Mouse (Mus musculus) MEL (cell line): ENCODE data around the gene Sdr39u1. TPM values are rescaled to one million over a fixed set of nuclear protein-coding genes. Genes with fewer than 3 reads are reported as not detected.

Source experiments
- DNase-seq: peaks from one replicate; pipeline ENCODE4 v3.0.0; 2011; ENCODE audit warnings: low read depth, low spot score
- H3K27ac ChIP-seq: 2 replicates; pipeline ENCODE4 v1.5.1; 2012; ENCODE audit warnings: low read depth, mild to moderate bottlenecking, control low read depth, low read length, moderate library complexity; ENCODE audit not compliant: control insufficient read depth
- H3K27me3 ChIP-seq, 2 experiments: fragments of 150-350 bp in 1 of 2; sonication (generic) in 1 of 2; 2 replicates each; pipeline ENCODE4 v1.6.1; 2012; ENCODE audit warnings: low read length in 2 of 2, mild to moderate bottlenecking in 2 of 2, improper control_type of control experiment in 1 of 2, moderate library complexity in 1 of 2; ENCODE audit not compliant: insufficient read depth in 2 of 2, control insufficient read depth in 1 of 2
- H3K36me3 ChIP-seq, 2 experiments: 2 replicates each; pipeline ENCODE4 v1.6.1; 2012 to 2014; ENCODE audit warnings: low read length in 2 of 2, improper control_type of control experiment in 1 of 2, inconsistent platforms in 1 of 2, mild to moderate bottlenecking in 1 of 2; ENCODE audit not compliant: insufficient read depth in 2 of 2, control insufficient read depth in 1 of 2
- H3K4me1 ChIP-seq, 2 experiments: fragments of 150-350 bp in 1 of 2; sonication (generic) in 1 of 2; 2 replicates each; pipeline ENCODE4 v1.6.1; 2012; ENCODE audit warnings: low read length in 2 of 2, improper control_type of control experiment in 1 of 2, mild to moderate bottlenecking in 1 of 2; ENCODE audit not compliant: insufficient read depth in 2 of 2, control insufficient read depth in 1 of 2
- H3K4me3 ChIP-seq, 2 experiments: fragments of 150-350 bp in 1 of 2; sonication (generic) in 1 of 2; 2 replicates each; pipeline ENCODE4 v1.5.1; 2012; ENCODE audit warnings: low read depth in 2 of 2, low read length in 2 of 2, mild to moderate bottlenecking in 2 of 2, moderate library complexity in 2 of 2, control low read depth in 1 of 2, improper control_type of control experiment in 1 of 2; ENCODE audit not compliant: control insufficient read depth in 1 of 2, insufficient read depth in 1 of 2
- H3K79me2 ChIP-seq: 2 replicates; pipeline ENCODE4 v1.6.1; 2012; ENCODE audit warnings: mild to moderate bottlenecking, low read length, moderate library complexity; ENCODE audit not compliant: control insufficient read depth, poor library complexity, insufficient read depth
- H3K9ac ChIP-seq: 2 replicates; pipeline ENCODE4 v1.6.1; 2012; ENCODE audit warnings: low read depth, mild to moderate bottlenecking, control low read depth, low read length, moderate library complexity; ENCODE audit not compliant: control insufficient read depth, poor library complexity, severe bottlenecking
- H3K9me3 ChIP-seq: fragments of 150-350 bp; sonication (generic); replicated peaks from 2 replicates; pipeline ENCODE4 v1.6.1; 2012; ENCODE audit warnings: mild to moderate bottlenecking, low read length, improper control_type of control experiment, moderate library complexity; ENCODE audit not compliant: insufficient read depth
- BHLHE40 ChIP-seq: IDR thresholded peaks from 2 replicates; pipeline ENCODE4 v1.6.1; 2012; ENCODE audit warnings: low read depth, mild to moderate bottlenecking, inconsistent platforms, low read length, improper control_type of control experiment, borderline replicate concordance
- CHD1 ChIP-seq: IDR thresholded peaks from 2 replicates; pipeline ENCODE4 v1.6.1; 2012; ENCODE audit warnings: low read depth, mild to moderate bottlenecking, inconsistent platforms, low read length, improper control_type of control experiment
- CHD2 ChIP-seq: IDR thresholded peaks from 2 replicates; pipeline ENCODE4 v1.6.1; 2011; ENCODE audit warnings: low read length, improper control_type of control experiment
- CTCF ChIP-seq, 3 experiments: IDR thresholded peaks in 2 of 3; conservative IDR thresholded peaks in 1 of 3; 2 replicates each; pipeline ENCODE4 v1.5.1; 2011 to 2012; ENCODE audit warnings: low read length in 3 of 3, low read depth in 2 of 3, mild to moderate bottlenecking in 2 of 3, improper control_type of control experiment in 1 of 3, inconsistent platforms in 1 of 3, mixed read lengths in 1 of 3, moderate library complexity in 1 of 3; ENCODE audit not compliant: control insufficient read depth in 1 of 3, insufficient read depth in 1 of 3, poor library complexity in 1 of 3, severe bottlenecking in 1 of 3
- E2F4 ChIP-seq: IDR thresholded peaks from 2 replicates; pipeline ENCODE4 v1.6.1; 2011; ENCODE audit warnings: low read depth, low read length, improper control_type of control experiment, borderline replicate concordance
- ELF1 ChIP-seq: IDR thresholded peaks from 2 replicates; pipeline ENCODE4 v1.6.1; 2014; ENCODE audit warnings: low read depth, mild to moderate bottlenecking, inconsistent platforms, low read length, improper control_type of control experiment, moderate library complexity
- EP300 ChIP-seq, 2 experiments: IDR thresholded peaks; 2 replicates each; pipeline ENCODE4 v1.6.1; 2011; ENCODE audit warnings: improper control_type of control experiment in 2 of 2, low read length in 2 of 2, low read depth in 1 of 2, mild to moderate bottlenecking in 1 of 2
- ETS1 ChIP-seq: IDR thresholded peaks from 2 replicates; pipeline ENCODE4 v1.6.1; 2012; ENCODE audit warnings: low read depth, mild to moderate bottlenecking, inconsistent platforms, low read length, improper control_type of control experiment, moderate library complexity
- GABPA ChIP-seq: IDR thresholded peaks from 2 replicates; pipeline ENCODE4 v1.6.1; 2012; ENCODE audit warnings: low read depth, mild to moderate bottlenecking, inconsistent platforms, low read length, improper control_type of control experiment, moderate library complexity
- GATA1 ChIP-seq: IDR thresholded peaks from 2 replicates; pipeline ENCODE4 v1.6.1; 2011; ENCODE audit warnings: low read depth, low read length, improper control_type of control experiment
- HCFC1 ChIP-seq: IDR thresholded peaks from 2 replicates; pipeline ENCODE4 v1.6.1; 2012; ENCODE audit warnings: low read depth, mild to moderate bottlenecking, inconsistent platforms, low read length, improper control_type of control experiment, moderate library complexity
- JUND ChIP-seq: IDR thresholded peaks from 2 replicates; pipeline ENCODE4 v1.6.1; 2011; ENCODE audit warnings: low read depth, mild to moderate bottlenecking, improper control_type of control experiment, low read length
- MAFK ChIP-seq: IDR thresholded peaks from 2 replicates; pipeline ENCODE4 v1.6.1; 2011; ENCODE audit warnings: low read depth, mild to moderate bottlenecking, low read length, improper control_type of control experiment, borderline replicate concordance
- MAX ChIP-seq: IDR thresholded peaks from 2 replicates; pipeline ENCODE4 v1.6.1; 2011; ENCODE audit warnings: low read length, improper control_type of control experiment
- MAZ ChIP-seq: IDR thresholded peaks from 2 replicates; pipeline ENCODE4 v1.6.1; 2012; ENCODE audit warnings: low read depth, mild to moderate bottlenecking, inconsistent platforms, low read length, improper control_type of control experiment
- MEF2A ChIP-seq: IDR thresholded peaks from 2 replicates; pipeline ENCODE4 v1.6.1; 2014; ENCODE audit warnings: low read depth, mild to moderate bottlenecking, inconsistent platforms, low read length, improper control_type of control experiment; ENCODE audit not compliant: poor library complexity, insufficient replicate concordance, severe bottlenecking; ENCODE audit errors: extremely low read depth
- NELFE ChIP-seq: IDR thresholded peaks from 2 replicates; pipeline ENCODE4 v1.6.1; 2011; ENCODE audit warnings: low read depth, low read length, improper control_type of control experiment
- POLR2A ChIP-seq, 2 experiments: IDR thresholded peaks; 2 replicates each; pipeline ENCODE4 v1.6.1; 2011 to 2012; ENCODE audit warnings: low read length in 2 of 2, mild to moderate bottlenecking in 2 of 2, control low read depth in 1 of 2, improper control_type of control experiment in 1 of 2, low read depth in 1 of 2, moderate library complexity in 1 of 2; ENCODE audit not compliant: control insufficient read depth in 1 of 2, insufficient read depth in 1 of 2, poor library complexity in 1 of 2
- POLR2AphosphoS5 ChIP-seq: IDR thresholded peaks from 2 replicates; pipeline ENCODE4 v1.6.1; 2012; ENCODE audit warnings: low read depth, borderline replicate concordance, mild to moderate bottlenecking, inconsistent platforms, low read length, moderate library complexity, mixed read lengths
- RAD21 ChIP-seq: IDR thresholded peaks from 2 replicates; pipeline ENCODE4 v1.6.1; 2011; ENCODE audit warnings: mild to moderate bottlenecking, low read depth, low read length, improper control_type of control experiment
- RCOR1 ChIP-seq: IDR thresholded peaks from 2 replicates; pipeline ENCODE4 v1.6.1; 2012; ENCODE audit warnings: low read depth, mild to moderate bottlenecking, inconsistent platforms, low read length, improper control_type of control experiment
- SMC3 ChIP-seq: IDR thresholded peaks from 2 replicates; pipeline ENCODE4 v1.6.1; 2011; ENCODE audit warnings: low read depth, low read length, improper control_type of control experiment
- TAL1 ChIP-seq: IDR thresholded peaks from 2 replicates; pipeline ENCODE4 v1.6.1; 2012; ENCODE audit warnings: mild to moderate bottlenecking, inconsistent platforms, low read length, moderate library complexity, mixed read lengths
- TBP ChIP-seq: IDR thresholded peaks from 2 replicates; pipeline ENCODE4 v1.8.0; 2011; ENCODE audit warnings: low read depth, low read length, improper control_type of control experiment
- UBTF ChIP-seq: IDR thresholded peaks from 2 replicates; pipeline ENCODE4 v1.6.1; 2012; ENCODE audit warnings: low read depth, mild to moderate bottlenecking, inconsistent platforms, low read length, improper control_type of control experiment, moderate library complexity, borderline replicate concordance; ENCODE audit not compliant: insufficient read depth
- USF1 ChIP-seq: IDR thresholded peaks from 2 replicates; pipeline ENCODE4 v1.6.1; 2014; ENCODE audit warnings: low read depth, mild to moderate bottlenecking, inconsistent platforms, low read length, improper control_type of control experiment, moderate library complexity
- USF2 ChIP-seq, 2 experiments: IDR thresholded peaks; 2 replicates each; pipeline ENCODE4 v1.6.1; 2011 to 2012; ENCODE audit warnings: improper control_type of control experiment in 2 of 2, low read length in 2 of 2, borderline replicate concordance in 1 of 2, inconsistent platforms in 1 of 2, low read depth in 1 of 2, mild to moderate bottlenecking in 1 of 2; ENCODE audit not compliant: insufficient read depth in 1 of 2
- ZKSCAN1 ChIP-seq: IDR thresholded peaks from 2 replicates; pipeline ENCODE4 v1.6.1; 2012; ENCODE audit warnings: low read depth, mild to moderate bottlenecking, inconsistent platforms, low read length, improper control_type of control experiment, moderate library complexity
- ZMIZ1 ChIP-seq: IDR thresholded peaks from 2 replicates; pipeline ENCODE4 v1.6.1; 2012; ENCODE audit warnings: low read depth, mild to moderate bottlenecking, inconsistent platforms, low read length, improper control_type of control experiment, moderate library complexity
- ZNF384 ChIP-seq: IDR thresholded peaks from 2 replicates; pipeline ENCODE4 v1.6.1; 2012; ENCODE audit warnings: low read depth, mild to moderate bottlenecking, inconsistent platforms, low read length, improper control_type of control experiment
- polyA plus RNA-seq, 2 experiments: library from polyadenylated mRNA; stranded (reverse) in 1 of 2; unstranded in 1 of 2; fragments of >175 nt in 1 of 2; fragments of >200 nt in 1 of 2; gene quantifications; 2 replicates each; pipeline versions ENCODE4 v1.2.1 to v1.2.4; 2012; ENCODE audit warnings: low replicate concordance in 2 of 2, low read depth in 1 of 2; ENCODE audit not compliant: insufficient read length in 2 of 2, insufficient read depth in 1 of 2, missing spikeins in 1 of 2
- total RNA-seq: library from RNA; depleted of rRNA; stranded (reverse); fragments of 300-350 nt; gene quantifications from 2 replicates; pipeline ENCODE4 v1.2.3, GENCODE M21; 2012

Gene Sdr39u1
- total and polyA plus RNA-seq, 3 experiments: 1.1 to 2.3 TPM; not detected in 1

GRCm38 (mm10) chr14:55922475-55923232, 22.6 kb upstream of the Sdr39u1 start (continued):
- TF ChIP-seq GABPA (no peak), JUND (peak; percentile 92; the same call in 1 of the 2 replicates), MAFK (peak; percentile 7; the same call in 1 of the 2 replicates), TAL1 (peak; percentile 68), ZNF384 (peak; percentile 95)

GRCm38 (mm10) chr14:55918240-55919082, 18.4 kb upstream of the Sdr39u1 start:
- no peak overlapping the region for H3K4me3 ChIP-seq
- H3K4me1 ChIP-seq: peaks cover 5 to 12% of the 10 kb centered on the region in 2 experiments; a peak in 3 of 4 replicates
- TF ChIP-seq UBTF (no peak), E2F4 (no peak), SMC3 (peak; percentile 90), ZKSCAN1 (no peak), MAFK (no peak), BHLHE40 (peak; percentile 30; the same call in 1 of the 2 replicates), MAZ (no peak), EP300 (IDR thresholded peaks at IDR 0.05; ENCODE audit: low read depth in 1 of 2, low read length in 2 of 2) (no peak), CHD1 (no peak), HCFC1 (peak; percentile 33; the same call in 1 of the 2 replicates), TAL1 (no peak), CHD2 (no peak), NELFE (no peak), ETS1 (no peak), ZMIZ1 (no peak), CTCF (IDR thresholded peaks at IDR 0.05 in 2 of 3, conservative IDR thresholded peaks at IDR 0.05 in 1 of 3; ENCODE audit: control insufficient read depth in 1 of 3, insufficient read depth in 1 of 3, low read depth in 2 of 3, low read length in 3 of 3, poor library complexity in 1 of 3, severe bottlenecking in 1 of 3) (peak; percentile 59 to 98 (median 91)), MEF2A (no peak), ZNF384 (no peak), POLR2A (IDR thresholded peaks at IDR 0.05; ENCODE audit: control insufficient read depth in 1 of 2, insufficient read depth in 1 of 2, low read depth in 1 of 2, low read length in 2 of 2, poor library complexity in 1 of 2) (no peak), JUND (no peak; the same call in 1 of the 2 replicates), TBP (0 out of 2 replicates have a peak, but pooled peaks have one; percentile 25), GATA1 (no peak), MAX (0 out of 2 replicates have a peak, but pooled peaks have one; percentile 27), RCOR1 (no peak), ELF1 (no peak), USF2 (IDR thresholded peaks at IDR 0.05; ENCODE audit: borderline replicate concordance in 1 of 2, insufficient read depth in 1 of 2, low read depth in 1 of 2, low read length in 2 of 2) (no peak), RAD21 (peak; percentile 98), POLR2AphosphoS5 (no peak), USF1 (no peak)

More at GRCm38 (mm10) chr14:55918240-55919082, 18.4 kb upstream of the Sdr39u1 start:
- no peak overlapping the region for H3K9ac ChIP-seq
- no peaks in the 10 kb centered on the region for H3K79me2 ChIP-seq
- peaks cover 0 to 7% of the 10 kb centered on the region in 2 experiments; a peak in 2 of 4 replicates for H3K36me3 ChIP-seq
- peak; percentile 92 for DNase-seq
- peaks cover 0 to 21% of the 10 kb centered on the region in 2 experiments; a peak in 2 of 4 replicates for H3K27me3 ChIP-seq
- no peak overlapping the region for H3K27ac ChIP-seq
- no peaks in the 10 kb centered on the region for H3K9me3 ChIP-seq
